Mouse (Mus musculus): ENCODE data around the gene Ccdc78.
"Not testable (repeated sequence)": the region's sequence is repeated elsewhere in the genome, so short reads cannot be mapped to it uniquely, and the experiment has no call there.

Ccdc78 gene

DNA sequence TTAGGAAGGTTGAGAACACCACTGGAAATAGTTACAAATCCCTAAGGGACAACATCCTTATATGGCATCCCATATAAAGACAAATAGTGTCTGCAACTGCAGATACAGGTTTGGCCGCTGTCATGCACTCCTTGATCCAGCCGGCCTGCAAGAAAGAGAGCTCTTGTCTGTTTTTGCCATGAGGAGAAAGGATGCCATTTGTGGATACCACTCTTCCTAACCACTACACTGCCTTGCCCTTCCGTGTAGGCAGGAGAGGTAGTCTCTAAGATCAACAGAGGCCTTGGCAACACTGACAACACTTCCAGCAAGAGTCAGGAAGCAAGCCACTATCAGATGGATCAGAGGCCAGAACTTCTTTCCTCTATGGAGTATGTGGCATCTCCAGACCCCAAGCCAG, at the start of gene Ccdc78:
Gene Ccdc78 (plus strand): TSS at position 301 of the 400 bp plus-strand sequence.
- DNase-seq, result no peak

- no peak for DNase-seq
Measured at GRCm38 (mm10) chr17:25738861-25739260, 47.5 kb upstream of the Ccdc78 start.

DNA sequence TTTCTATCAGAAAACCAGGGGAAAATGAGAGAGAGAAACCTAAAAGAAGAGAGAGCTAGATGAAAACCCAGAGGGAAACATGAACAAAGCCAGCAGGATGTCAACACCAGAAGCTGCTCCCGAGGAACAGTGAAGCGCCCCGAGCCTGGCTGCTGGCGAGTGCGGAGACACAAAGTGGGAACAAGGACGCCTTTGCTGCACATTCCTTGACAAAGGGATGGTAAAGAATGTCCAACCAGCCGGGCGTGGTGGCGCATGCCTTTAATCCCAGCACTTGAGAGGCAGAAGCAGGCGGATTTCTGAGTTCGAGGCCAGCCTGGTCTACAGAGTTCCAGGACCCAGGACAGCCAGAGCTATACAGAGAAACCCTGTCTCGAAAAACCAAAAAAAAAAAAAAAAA, 44.9 kb upstream of the Ccdc78 start:
- DNase-seq, result not testable (repeated sequence)

DNA sequence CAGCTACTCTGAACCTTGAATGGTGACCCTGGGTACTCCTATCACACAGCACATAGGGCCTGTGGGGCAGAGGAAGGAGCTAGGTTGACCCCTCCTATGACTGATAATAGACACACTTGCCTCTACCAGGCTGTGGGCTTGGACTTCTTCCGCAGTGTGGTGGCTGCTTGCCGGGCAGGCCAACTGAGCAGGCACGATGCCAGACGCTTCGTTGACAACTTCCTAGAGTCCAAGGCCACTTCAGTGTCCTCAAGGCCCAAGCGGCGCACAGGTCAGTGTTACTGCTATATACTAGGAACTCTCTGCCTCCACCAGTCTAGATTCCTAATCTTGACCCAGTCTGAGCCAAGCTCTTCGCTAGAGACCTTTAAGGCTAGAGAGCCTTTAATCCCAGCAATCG, 42.5 kb upstream of the Ccdc78 start:
- no peak for DNase-seq

GRCm38 (mm10) chr17:25744311-25744710, 42.1 kb upstream of the Ccdc78 start:
- DNase-seq, result no peak

DNA sequence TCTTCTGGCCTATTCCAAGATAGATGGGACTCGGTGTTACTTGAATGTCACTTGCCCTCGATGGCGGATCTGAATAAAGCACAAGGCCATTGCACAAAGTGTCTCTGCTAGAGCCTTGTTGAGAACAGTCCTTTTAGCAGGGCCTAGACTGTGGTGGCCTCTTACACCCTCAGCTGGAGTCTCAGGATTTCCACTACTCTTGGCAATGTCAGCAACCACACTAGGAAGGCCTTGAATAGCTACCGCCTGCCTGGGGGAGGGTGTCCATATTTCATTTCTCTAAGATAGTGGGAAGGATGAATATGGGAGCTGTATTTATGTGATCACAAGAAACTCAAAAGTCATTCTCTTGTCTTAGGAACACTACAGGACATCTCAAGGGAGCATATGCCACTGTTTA, 38.1 kb upstream of the Ccdc78 start:
- DNase-seq, result no peak

GRCm38 (mm10) chr17:25749314-25749713, 37.1 kb upstream of the Ccdc78 start:
- no peak for DNase-seq

DNA sequence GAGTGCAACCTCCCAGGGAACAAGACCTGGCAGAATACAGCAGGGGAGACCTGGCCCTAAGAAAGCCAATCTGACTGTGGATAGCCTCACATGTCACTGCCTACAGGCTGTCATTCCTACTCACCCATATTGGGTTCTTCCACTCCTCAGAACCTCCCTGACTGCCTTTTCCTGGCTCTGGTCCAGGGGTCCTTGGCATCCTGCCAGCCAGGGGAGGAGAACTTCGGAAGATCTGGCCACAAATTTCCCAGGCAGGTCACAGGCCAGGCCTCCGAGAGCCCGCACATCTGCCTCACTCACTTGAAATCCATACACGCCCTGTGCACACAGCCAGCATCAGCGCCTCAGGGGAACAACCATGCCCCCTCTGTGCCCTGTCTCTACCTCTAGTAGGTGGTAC, 34.9 kb upstream of the Ccdc78 start:
- peak; percentile 26 for DNase-seq

DNA sequence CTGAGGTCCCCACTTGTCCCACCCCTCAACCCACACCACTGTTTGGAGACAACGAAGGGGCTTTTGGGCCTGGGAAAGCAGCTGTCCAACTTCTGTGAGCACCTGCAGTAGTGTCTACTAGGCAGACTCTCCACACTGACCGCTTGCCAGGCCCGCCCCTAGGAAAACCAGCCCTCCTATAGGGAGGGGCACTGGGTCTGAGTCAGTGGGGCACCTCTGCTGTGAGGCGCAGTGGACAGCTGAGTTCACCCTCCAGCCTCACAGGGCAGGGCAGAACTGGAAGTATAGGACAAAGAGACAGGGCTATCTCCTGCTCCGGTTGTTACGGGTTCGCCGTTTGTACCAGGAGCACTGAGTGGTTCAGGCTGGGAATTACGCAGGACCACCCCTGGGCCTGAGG, 32.1 kb upstream of the Ccdc78 start, which contains the start of gene Msln:
Gene Msln (minus strand): TSS at position 138 of the 400 bp plus-strand sequence.
- DNase-seq, result no peak

DNA sequence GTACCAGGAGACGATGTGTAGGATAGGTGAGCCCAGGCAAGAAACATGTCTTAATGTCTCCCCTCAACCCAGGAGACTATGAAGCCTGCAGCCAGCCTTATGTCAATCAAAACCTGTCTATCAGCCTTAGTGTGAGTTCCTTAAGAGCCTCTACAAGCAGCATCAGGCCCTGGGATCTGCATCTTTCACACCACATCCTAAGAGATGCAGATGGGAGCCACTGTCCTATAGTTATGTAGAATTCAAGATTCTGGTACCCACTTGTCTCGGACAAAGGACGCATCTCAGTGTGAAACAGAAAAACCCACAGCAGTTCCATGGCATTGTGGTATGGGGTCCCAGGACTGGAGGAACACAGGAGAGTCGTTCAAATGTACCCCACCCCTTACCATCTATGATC, 31.3 kb upstream of the Ccdc78 start:
- DNase-seq, result no peak

GRCm38 (mm10) chr17:25755627-25756377, 30.6 kb upstream of the Ccdc78 start:
- no peak for DNase-seq

- no peak for DNase-seq
Measured at GRCm38 (mm10) chr17:25756378-25757242, 29.8 kb upstream of the Ccdc78 start.

GRCm38 (mm10) chr17:25757691-25758090, 28.7 kb upstream of the Ccdc78 start:
- no peak for DNase-seq

DNA sequence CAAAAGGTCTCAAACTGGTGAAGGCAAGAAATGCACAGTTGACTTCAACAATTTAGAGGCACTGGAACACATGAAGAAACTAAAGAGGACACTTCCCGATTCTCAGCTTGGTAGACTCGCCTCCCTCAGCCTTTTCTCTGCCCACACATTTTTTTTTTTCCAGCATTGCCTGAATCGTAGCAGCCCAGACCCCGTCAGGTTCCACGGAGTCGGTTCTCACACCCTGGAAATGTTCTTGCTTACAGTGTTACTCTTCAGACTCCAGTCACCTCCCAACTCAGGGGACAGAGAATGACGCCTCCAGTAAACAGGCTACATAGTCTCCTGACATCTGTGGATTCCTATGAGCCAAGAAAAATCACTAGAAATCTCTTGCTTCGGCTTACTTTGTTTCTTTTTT, 26.2 kb upstream of the Ccdc78 start:
- no peak for DNase-seq

DNA sequence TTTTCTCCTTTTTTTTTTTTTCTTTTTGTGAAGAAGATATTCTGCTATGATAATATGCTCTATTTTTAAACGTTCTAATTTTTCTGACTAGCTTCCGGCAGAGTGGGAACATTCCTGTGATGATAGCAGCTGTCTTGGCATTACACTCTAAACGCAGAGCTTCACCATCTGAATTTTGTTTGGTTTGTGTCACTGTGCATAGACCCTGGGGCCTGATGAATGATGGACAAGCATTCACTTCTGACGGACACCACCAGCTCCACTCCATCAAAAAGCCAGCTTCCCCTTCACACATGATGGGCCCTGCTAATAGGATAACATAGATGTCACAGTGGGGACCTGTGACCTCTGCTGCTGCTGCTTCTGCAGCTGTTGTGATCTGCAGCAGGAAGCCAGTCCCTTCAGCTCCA, 24.8 kb upstream of the Ccdc78 start:
- no peak for DNase-seq

DNA sequence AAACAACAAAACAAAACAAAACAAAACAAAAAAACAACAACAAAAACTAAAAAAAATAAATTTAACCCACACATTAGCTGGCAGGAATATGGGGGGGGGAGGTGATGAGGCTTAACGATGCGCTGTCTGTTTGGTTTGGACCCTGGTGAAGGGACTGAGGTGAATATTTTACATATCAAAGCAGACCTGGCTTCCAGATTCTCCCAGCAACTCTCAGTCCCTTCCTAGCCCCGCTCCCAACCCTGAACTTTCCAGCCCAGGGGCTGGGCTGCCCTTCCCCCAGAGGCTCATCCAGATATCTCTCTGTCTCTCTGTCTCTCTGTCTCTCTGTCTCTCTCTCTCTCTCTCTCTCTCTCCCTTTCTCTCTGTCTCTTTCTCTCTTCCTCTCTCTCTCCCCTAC, 23.8 kb upstream of the Ccdc78 start:
- no peak for DNase-seq

- DNase-seq, result no peak
Measured at GRCm38 (mm10) chr17:25765886-25766285, 20.5 kb upstream of the Ccdc78 start.

- DNase-seq, result no peak
Measured at GRCm38 (mm10) chr17:25769331-25769730, 17.0 kb upstream of the Ccdc78 start.

DNA sequence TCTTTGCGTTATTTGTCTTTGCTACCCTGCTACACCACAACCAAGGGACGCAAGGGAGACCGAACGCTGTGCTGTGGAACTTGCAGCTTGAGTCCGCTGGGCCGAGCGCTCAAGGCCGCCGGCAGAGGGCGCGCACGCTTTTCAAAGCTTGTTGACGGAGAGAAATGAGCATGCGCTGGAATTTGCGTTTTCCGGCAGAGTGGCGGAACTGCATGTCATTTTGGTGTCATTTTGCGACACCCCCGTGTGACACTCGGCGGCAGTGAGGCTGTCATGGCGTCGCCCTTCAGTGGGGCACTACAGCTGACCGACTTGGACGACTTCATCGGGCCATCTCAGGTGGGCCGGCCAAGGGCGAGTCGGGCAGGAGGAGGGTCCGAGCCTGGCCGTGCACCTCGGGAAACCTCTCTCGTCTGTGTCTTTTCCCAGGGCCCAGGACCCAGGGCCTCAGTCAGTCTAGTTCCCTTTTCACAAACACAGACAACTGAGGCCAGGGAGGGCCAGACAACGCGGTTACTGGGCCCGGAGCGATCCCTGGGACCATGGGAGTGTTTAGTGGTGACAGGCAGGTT, 12.7 kb upstream of the Ccdc78 start, which contains the start of gene Narfl:
Gene Narfl (plus strand): TSS at position 228 of the 572 bp plus-strand sequence.
- DNase-seq, result peak; percentile 98

DNA sequence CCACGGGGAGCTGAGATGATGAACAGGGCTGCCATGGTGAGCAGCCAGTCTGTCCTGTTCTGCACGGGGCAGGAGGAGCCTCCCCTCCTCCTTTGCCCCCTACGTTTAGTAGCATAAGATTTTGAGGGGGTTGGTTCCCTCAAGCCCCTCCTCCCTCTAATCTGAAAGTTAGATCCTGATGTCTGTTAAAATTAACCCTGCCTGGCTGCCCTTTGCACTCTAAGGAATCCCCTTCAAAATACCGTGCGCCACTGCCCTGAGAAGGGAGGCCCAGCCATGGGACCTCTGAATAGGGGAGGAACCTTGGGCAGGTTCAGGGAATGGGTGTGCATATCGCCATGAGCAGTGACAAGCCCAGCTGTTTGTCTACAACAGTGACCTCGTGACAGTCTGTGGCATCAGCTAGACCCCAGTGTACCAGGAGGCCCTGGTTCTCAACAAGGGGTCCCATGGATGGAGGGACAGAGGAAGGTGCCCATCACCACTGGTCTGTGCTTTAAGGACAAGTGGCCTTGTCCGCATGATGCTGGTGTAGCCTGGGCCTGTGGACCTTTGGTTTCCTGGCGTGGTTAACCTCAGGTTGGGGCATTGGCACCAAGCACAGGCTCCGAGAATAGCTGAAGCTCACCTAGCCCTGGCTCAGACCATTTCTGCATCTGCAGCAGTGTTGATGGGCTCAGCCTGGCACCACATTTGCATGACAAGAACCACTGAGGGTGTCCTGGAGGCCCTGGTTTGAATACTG, 10.9 kb upstream of the Ccdc78 start:
- peak; percentile 70 for DNase-seq

GRCm38 (mm10) chr17:25777948-25778347, 8.4 kb upstream of the Ccdc78 start:
- DNase-seq, result no peak

DNA sequence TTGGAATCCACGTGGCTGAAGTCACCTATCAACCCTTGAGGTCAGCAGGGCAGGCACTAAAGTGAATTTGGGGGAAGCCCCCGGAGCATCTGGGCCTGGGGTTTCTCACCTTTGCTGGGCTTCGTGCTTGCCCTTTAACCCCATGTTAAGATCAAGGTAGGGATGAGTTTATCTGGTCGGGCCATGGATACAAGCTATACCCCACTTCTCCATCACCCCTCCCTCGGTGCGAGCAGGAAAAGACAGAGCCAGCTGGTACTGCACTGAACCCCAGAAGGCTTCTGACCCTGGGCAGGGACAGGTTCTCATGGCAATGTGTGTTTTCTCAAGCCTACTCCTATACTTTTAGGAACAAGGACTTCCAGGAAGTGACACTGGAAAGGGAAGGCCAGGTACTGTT, 5.0 kb upstream of the Ccdc78 start:
- no peak for DNase-seq

- peak; percentile 51 for DNase-seq
Measured at GRCm38 (mm10) chr17:25783086-25783485, 3.3 kb upstream of the Ccdc78 start.
